Mouse (Mus musculus): ENCODE measurements at regions not wholly inside any gene's neighbourhood (a gene's known extent, or its start where the extent isn't known, plus 50 kb on each side); places are given as distances from the start of the nearest gene placed in this dataset.

GRCm38 (mm10) chr15:38406114-38406960 is 981.0 kb downstream of the 4930447A16Rik start:
- Histone ChIP-seq H3K36me3 (ENCODE audit: insufficient read depth, low read length) (no peaks in the 10 kb centered on the region), H3K9ac (replicated peaks; ENCODE audit: low read length) (peak overlapping the region; percentile 47), H3K27ac (ENCODE audit: low read length) (no peak overlapping the region), H3K9me3 (ENCODE audit: low read length) (no peaks in the 10 kb centered on the region), H3K4me2 (replicated peaks; ENCODE audit: low read depth, low read length) (no peak overlapping the region), H3K4me1 (ENCODE audit: insufficient read depth, low read length) (peaks cover 9% of the 10 kb centered on the region; the same call in 1 of the 2 replicates), H3K4me3 (ENCODE audit: low read length) (no peak overlapping the region), H3K27me3 (ENCODE audit: insufficient read depth, low read length) (no peaks in the 10 kb centered on the region)
- 0 out of 2 replicates have a peak, but pooled peaks have one; percentile 15 for ATAC-seq (ENCODE audit: low FRiP score, low TSS enrichment)
- 40% methylated on average over 13 of the region's 13 CpGs for WGBS

GRCm38 (mm10) chr15:38407476-38407875 is 982.1 kb downstream of the 4930447A16Rik start:
- whole genome bisulfite sequencing = 61% methylated on average over 5 of the region's 5 CpGs
- no peak overlapping the region for H3K4me3 ChIP-seq (ENCODE audit: low read length)
- no peak overlapping the region for H3K4me2 ChIP-seq (replicated peaks; ENCODE audit: low read depth, low read length)
- no peak overlapping the region for H3K9ac ChIP-seq (replicated peaks; ENCODE audit: low read length)
- no peaks in the 10 kb centered on the region for H3K9me3 ChIP-seq (ENCODE audit: low read length)
- H3K27ac ChIP-seq (ENCODE audit: low read length) = no peak overlapping the region
- H3K36me3 ChIP-seq (ENCODE audit: insufficient read depth, low read length) = no peaks in the 10 kb centered on the region
- no peak for ATAC-seq (ENCODE audit: low FRiP score, low TSS enrichment)
- no peaks in the 10 kb centered on the region for H3K27me3 ChIP-seq (ENCODE audit: insufficient read depth, low read length)
- peaks cover 10% of the 10 kb centered on the region; the same call in 1 of the 2 replicates for H3K4me1 ChIP-seq (ENCODE audit: insufficient read depth, low read length)

GRCm38 (mm10) chr15:38409168-38409567 is 983.8 kb downstream of the 4930447A16Rik start:
- Histone ChIP-seq H3K9me3 (ENCODE audit: low read length) (no peaks in the 10 kb centered on the region), H3K4me2 (replicated peaks; ENCODE audit: low read depth, low read length) (no peak overlapping the region), H3K36me3 (ENCODE audit: insufficient read depth, low read length) (no peaks in the 10 kb centered on the region), H3K27ac (ENCODE audit: low read length) (no peak overlapping the region), H3K4me3 (ENCODE audit: low read length) (no peak overlapping the region), H3K27me3 (ENCODE audit: insufficient read depth, low read length) (no peaks in the 10 kb centered on the region), H3K4me1 (ENCODE audit: insufficient read depth, low read length) (peaks cover 11% of the 10 kb centered on the region; the same call in 1 of the 2 replicates), H3K9ac (replicated peaks; ENCODE audit: low read length) (no peak overlapping the region)
- WGBS = 70% methylated on average over 4 of the region's 4 CpGs
- ATAC-seq (ENCODE audit: low FRiP score, low TSS enrichment) = no peak

GRCm38 (mm10) chr15:38410462-38410861 is 985.1 kb downstream of the 4930447A16Rik start:
- no peak overlapping the region for H3K4me3 ChIP-seq (ENCODE audit: low read length)
- H3K9me3 ChIP-seq (ENCODE audit: low read length) = no peaks in the 10 kb centered on the region
- H3K4me1 ChIP-seq (ENCODE audit: insufficient read depth, low read length) = peaks cover 22% of the 10 kb centered on the region
- no peak for ATAC-seq (ENCODE audit: low FRiP score, low TSS enrichment)
- WGBS = 94% methylated on average over 1 of the region's 1 CpGs
- no peak overlapping the region for H3K27ac ChIP-seq (ENCODE audit: low read length)
- no peak overlapping the region for H3K4me2 ChIP-seq (replicated peaks; ENCODE audit: low read depth, low read length)
- no peaks in the 10 kb centered on the region for H3K36me3 ChIP-seq (ENCODE audit: insufficient read depth, low read length)
- H3K27me3 ChIP-seq (ENCODE audit: insufficient read depth, low read length) = no peaks in the 10 kb centered on the region
- no peak overlapping the region for H3K9ac ChIP-seq (replicated peaks; ENCODE audit: low read length)

GRCm38 (mm10) chr15:38412481-38412880 is 987.1 kb downstream of the 4930447A16Rik start:
- no peaks in the 10 kb centered on the region for H3K27me3 ChIP-seq (ENCODE audit: insufficient read depth, low read length)
- no peaks in the 10 kb centered on the region for H3K9me3 ChIP-seq (ENCODE audit: low read length)
- H3K27ac ChIP-seq (ENCODE audit: low read length) = no peak overlapping the region
- no peak for ATAC-seq (ENCODE audit: low FRiP score, low TSS enrichment)
- no peak overlapping the region for H3K4me2 ChIP-seq (replicated peaks; ENCODE audit: low read depth, low read length)
- 66% methylated on average over 3 of the region's 3 CpGs for WGBS
- no peak overlapping the region for H3K4me3 ChIP-seq (ENCODE audit: low read length)
- H3K36me3 ChIP-seq (ENCODE audit: insufficient read depth, low read length) = no peaks in the 10 kb centered on the region
- H3K9ac ChIP-seq (replicated peaks; ENCODE audit: low read length) = no peak overlapping the region
- H3K4me1 ChIP-seq (ENCODE audit: insufficient read depth, low read length) = peaks cover 13% of the 10 kb centered on the region

GRCm38 (mm10) chr15:38413329-38413728 is 988.0 kb downstream of the 4930447A16Rik start:
- H3K27me3 ChIP-seq (ENCODE audit: insufficient read depth, low read length) = no peaks in the 10 kb centered on the region
- H3K4me1 ChIP-seq (ENCODE audit: insufficient read depth, low read length) = peaks cover 13% of the 10 kb centered on the region
- H3K9ac ChIP-seq (replicated peaks; ENCODE audit: low read length) = no peak overlapping the region
- H3K4me2 ChIP-seq (replicated peaks; ENCODE audit: low read depth, low read length) = no peak overlapping the region
- H3K27ac ChIP-seq (ENCODE audit: low read length) = no peak overlapping the region
- ATAC-seq (ENCODE audit: low FRiP score, low TSS enrichment) = no peak
- no peaks in the 10 kb centered on the region for H3K9me3 ChIP-seq (ENCODE audit: low read length)
- H3K4me3 ChIP-seq (ENCODE audit: low read length) = no peak overlapping the region
- 90% methylated on average over 6 of the region's 6 CpGs for WGBS
- H3K36me3 ChIP-seq (ENCODE audit: insufficient read depth, low read length) = no peaks in the 10 kb centered on the region

- Histone ChIP-seq H3K9ac (replicated peaks; ENCODE audit: low read length) (no peak overlapping the region), H3K27me3 (ENCODE audit: insufficient read depth, low read length) (no peaks in the 10 kb centered on the region), H3K4me1 (ENCODE audit: insufficient read depth, low read length) (peaks cover 19% of the 10 kb centered on the region), H3K9me3 (ENCODE audit: low read length) (no peaks in the 10 kb centered on the region), H3K4me3 (ENCODE audit: low read length) (no peak overlapping the region), H3K36me3 (ENCODE audit: insufficient read depth, low read length) (no peaks in the 10 kb centered on the region), H3K27ac (ENCODE audit: low read length) (peak overlapping the region; percentile 66), H3K4me2 (replicated peaks; ENCODE audit: low read depth, low read length) (no peak overlapping the region)
- peak; percentile 69 for ATAC-seq (ENCODE audit: low FRiP score, low TSS enrichment)
- WGBS = 70% methylated on average over 8 of the region's 8 CpGs
Measured at GRCm38 (mm10) chr15:38414318-38415090, 989.1 kb downstream of the 4930447A16Rik start.

GRCm38 (mm10) chr15:38415091-38415486 is 989.7 kb downstream of the 4930447A16Rik start:
- no peak overlapping the region for H3K4me2 ChIP-seq (replicated peaks; ENCODE audit: low read depth, low read length)
- no peaks in the 10 kb centered on the region for H3K36me3 ChIP-seq (ENCODE audit: insufficient read depth, low read length)
- H3K9me3 ChIP-seq (ENCODE audit: low read length) = no peaks in the 10 kb centered on the region
- H3K4me1 ChIP-seq (ENCODE audit: insufficient read depth, low read length) = peaks cover 25% of the 10 kb centered on the region
- H3K27ac ChIP-seq (ENCODE audit: low read length) = peak overlapping the region; percentile 66
- H3K9ac ChIP-seq (replicated peaks; ENCODE audit: low read length) = no peak overlapping the region
- peak; percentile 40; the same call in 1 of the 2 replicates for ATAC-seq (ENCODE audit: low FRiP score, low TSS enrichment)
- H3K4me3 ChIP-seq (ENCODE audit: low read length) = no peak overlapping the region
- WGBS = 23% methylated on average over 2 of the region's 2 CpGs
- no peaks in the 10 kb centered on the region for H3K27me3 ChIP-seq (ENCODE audit: insufficient read depth, low read length)

GRCm38 (mm10) chr15:38419621-38420020 is 994.3 kb downstream of the 4930447A16Rik start:
- WGBS = 25% methylated on average over 7 of the region's 7 CpGs
- H3K4me2 ChIP-seq (replicated peaks; ENCODE audit: low read depth, low read length) = no peak overlapping the region
- no peaks in the 10 kb centered on the region for H3K27me3 ChIP-seq (ENCODE audit: insufficient read depth, low read length)
- ATAC-seq (ENCODE audit: low FRiP score, low TSS enrichment) = no peak
- H3K4me1 ChIP-seq (ENCODE audit: insufficient read depth, low read length) = peaks cover 31% of the 10 kb centered on the region
- H3K36me3 ChIP-seq (ENCODE audit: insufficient read depth, low read length) = no peaks in the 10 kb centered on the region
- peak overlapping the region; percentile 45; the same call in 1 of the 2 replicates for H3K27ac ChIP-seq (ENCODE audit: low read length)
- H3K4me3 ChIP-seq (ENCODE audit: low read length) = no peak overlapping the region
- no peak overlapping the region for H3K9ac ChIP-seq (replicated peaks; ENCODE audit: low read length)
- H3K9me3 ChIP-seq (ENCODE audit: low read length) = no peaks in the 10 kb centered on the region

Measured in kidney, embryonic 16.5 days (tissue).